Mouse (Mus musculus) neural tube, embryonic 13.5 days (tissue): ENCODE data around the gene Stard10. TPM values are rescaled to one million over a fixed set of nuclear protein-coding genes. Genes with fewer than 3 reads are reported as not detected.

Experiments used
- ATAC-seq: fragments of 200-750 bp; cut with Nextera tagmentation; 2 replicates; pipeline ENCODE4 v1.8.0; 2017; ENCODE audit warnings: low read depth, mild to moderate bottlenecking, moderate TSS enrichment, moderate library complexity
- H3K27ac ChIP-seq: fragments of 300-500 bp; sonication (generic); replicated peaks from 2 replicates; pipeline ENCODE4 v1.5.1; 2015; ENCODE audit warnings: moderate library complexity, mild to moderate bottlenecking, inconsistent platforms
- H3K27me3 ChIP-seq: fragments of 300-500 bp; sonication (generic); 2 replicates; pipeline ENCODE4 v1.6.1; 2015; ENCODE audit warnings: mild to moderate bottlenecking, inconsistent platforms
- H3K36me3 ChIP-seq: fragments of 300-500 bp; sonication (generic); 2 replicates; pipeline ENCODE4 v1.6.1; 2015; ENCODE audit warnings: mild to moderate bottlenecking, inconsistent platforms
- H3K4me1 ChIP-seq: fragments of 300-500 bp; sonication (generic); replicated peaks from 2 replicates; pipeline ENCODE4 v1.6.1; 2015; ENCODE audit warnings: inconsistent platforms
- H3K4me2 ChIP-seq: fragments of 300-500 bp; sonication (generic); 2 replicates; pipeline ENCODE4 v1.6.1; 2015; ENCODE audit warnings: inconsistent platforms, mild to moderate bottlenecking, moderate library complexity
- H3K4me3 ChIP-seq: fragments of 300-500 bp; sonication (generic); 2 replicates; pipeline ENCODE4 v1.5.1; 2015; ENCODE audit warnings: mild to moderate bottlenecking, inconsistent platforms
- H3K9ac ChIP-seq: fragments of 300-500 bp; sonication (generic); 2 replicates; pipeline ENCODE4 v1.6.1; 2015; ENCODE audit warnings: moderate library complexity, mild to moderate bottlenecking, inconsistent platforms
- H3K9me3 ChIP-seq: fragments of 300-500 bp; sonication (generic); 2 replicates; pipeline ENCODE4 v1.6.1; 2016; ENCODE audit warnings: inconsistent platforms
- WGBS: fragments of 180-500 bp; shearing (Covaris S2); methylation state at CpG from one replicate; pipeline ENCODE4 v1.1.7; 2015; 5-methylcytosine and 5-hydroxymethylcytosine counted together
- polyA plus RNA-seq: library from polyadenylated mRNA; unstranded; fragments of >200 nt; fragmentation: Nextera tagmentation; extraction: Ambion mirVana; gene quantifications from 2 replicates; pipeline ENCODE4 v1.2.1, GENCODE M21; 2015

Gene Stard10
- polyA plus RNA-seq, 1 experiment from 2014 or later: 9.2 TPM

DNA sequence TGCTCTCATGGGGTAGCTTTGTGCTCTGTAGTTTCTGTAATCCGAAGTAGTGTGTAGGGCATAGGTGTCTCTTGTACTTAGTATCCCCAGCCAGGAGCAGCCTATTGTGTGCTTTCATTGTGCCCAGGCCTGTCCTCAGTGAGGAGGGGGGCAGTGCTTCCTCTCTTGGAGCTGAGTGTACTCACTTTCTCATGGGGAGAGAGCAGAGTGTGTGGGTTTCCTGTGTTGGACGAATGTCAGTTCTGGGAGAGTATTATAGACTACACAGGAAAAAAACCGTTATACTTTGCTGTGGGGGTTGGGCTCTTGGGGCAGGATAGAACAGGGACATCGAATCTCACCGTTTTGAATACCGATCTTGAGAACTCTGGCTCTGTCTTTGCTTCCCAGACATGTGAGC lies 24.5 kb downstream of the Stard10 start:
- Histone ChIP-seq H3K9ac (no peak overlapping the region), H3K27ac (no peak overlapping the region), H3K27me3 (no peaks in the 10 kb centered on the region), H3K4me1 (no peaks in the 10 kb centered on the region; the same call in 1 of the 2 replicates), H3K4me3 (no peak overlapping the region), H3K9me3 (no peaks in the 10 kb centered on the region), H3K4me2 (no peak overlapping the region), H3K36me3 (no peaks in the 10 kb centered on the region)
- WGBS: 73% methylated on average over 6 of the region's 6 CpGs
- no peak for ATAC-seq

DNA sequence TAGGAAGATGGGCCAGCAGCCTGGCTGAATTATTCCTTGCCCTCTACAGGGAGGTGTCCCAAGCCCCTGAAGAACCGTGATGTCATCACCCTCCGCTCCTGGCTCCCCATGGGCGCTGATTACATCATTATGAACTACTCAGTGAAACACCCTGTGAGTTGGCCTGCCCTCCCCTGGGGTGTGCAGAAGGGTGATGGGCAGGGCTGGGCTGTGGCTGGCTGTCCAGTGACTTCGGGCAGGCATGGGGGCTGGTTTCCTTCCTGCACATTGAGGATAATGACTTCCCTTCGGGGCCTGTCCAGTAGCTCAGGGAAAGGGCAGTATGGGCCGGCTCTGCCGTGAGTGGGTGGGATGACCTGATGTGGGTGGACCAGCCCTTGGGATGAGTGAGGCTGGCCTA lies 26.2 kb downstream of the Stard10 start:
- Histone ChIP-seq H3K27me3 (no peaks in the 10 kb centered on the region), H3K4me3 (no peak overlapping the region), H3K9ac (no peak overlapping the region), H3K36me3 (no peaks in the 10 kb centered on the region), H3K4me1 (peaks cover 7% of the 10 kb centered on the region), H3K27ac (no peak overlapping the region), H3K9me3 (no peaks in the 10 kb centered on the region), H3K4me2 (no peak overlapping the region)
- 75% methylated on average over 7 of the region's 7 CpGs for WGBS
- no peak for ATAC-seq

DNA sequence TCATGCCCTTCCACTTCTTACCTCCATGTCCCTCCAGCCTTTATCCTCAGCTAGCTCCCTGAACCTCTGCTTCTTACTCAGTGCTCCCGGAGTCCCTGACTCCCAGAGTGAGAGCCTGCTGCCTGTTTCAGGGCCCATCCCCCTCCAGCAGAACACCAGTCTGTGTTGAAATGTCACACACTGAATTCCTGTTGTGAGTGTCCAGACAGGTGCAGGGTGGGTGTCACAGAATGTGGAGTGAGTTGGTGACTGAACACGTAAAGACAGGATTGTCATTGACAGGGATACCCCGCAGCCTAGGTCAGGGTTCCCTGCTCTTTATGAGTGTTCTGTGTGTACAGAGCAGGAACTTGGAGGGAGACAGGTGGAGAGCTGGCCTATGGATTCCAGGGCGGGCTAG lies 28.0 kb downstream of the Stard10 start:
- Histone ChIP-seq H3K36me3 (no peaks in the 10 kb centered on the region), H3K4me2 (no peak overlapping the region), H3K27me3 (peaks cover 13% of the 10 kb centered on the region), H3K9me3 (no peaks in the 10 kb centered on the region), H3K27ac (no peak overlapping the region), H3K9ac (no peak overlapping the region), H3K4me3 (no peak overlapping the region), H3K4me1 (peaks cover 12% of the 10 kb centered on the region)
- no peak for ATAC-seq
- WGBS: 76% methylated on average over 4 of the region's 4 CpGs

DNA sequence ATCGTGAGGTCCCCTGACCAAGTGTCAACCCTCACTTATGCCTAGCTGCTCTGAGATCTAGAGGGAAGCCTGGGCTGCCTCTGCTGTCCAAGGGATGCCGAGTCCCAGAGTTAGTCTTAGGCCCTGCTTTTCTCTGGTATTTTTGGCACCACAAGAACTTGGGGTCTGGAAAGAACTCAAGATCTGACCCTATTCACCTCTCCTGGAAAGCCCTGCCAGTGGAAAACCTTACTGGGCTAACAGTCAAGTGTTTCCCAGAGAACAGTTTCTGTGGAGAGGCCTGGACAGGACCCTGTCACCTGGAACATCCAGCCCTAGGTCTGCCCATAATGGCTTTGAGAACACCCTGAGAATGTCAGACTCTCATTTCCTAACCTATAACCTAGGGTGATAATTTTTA lies 30.1 kb downstream of the Stard10 start:
- Histone ChIP-seq H3K4me3 (no peak overlapping the region), H3K4me1 (peaks cover 12% of the 10 kb centered on the region), H3K4me2 (no peak overlapping the region), H3K9me3 (no peaks in the 10 kb centered on the region), H3K27ac (no peak overlapping the region), H3K36me3 (no peaks in the 10 kb centered on the region), H3K27me3 (peaks cover 13% of the 10 kb centered on the region), H3K9ac (no peak overlapping the region)
- WGBS: 83% methylated on average over 2 of the region's 2 CpGs
- no peak for ATAC-seq

DNA sequence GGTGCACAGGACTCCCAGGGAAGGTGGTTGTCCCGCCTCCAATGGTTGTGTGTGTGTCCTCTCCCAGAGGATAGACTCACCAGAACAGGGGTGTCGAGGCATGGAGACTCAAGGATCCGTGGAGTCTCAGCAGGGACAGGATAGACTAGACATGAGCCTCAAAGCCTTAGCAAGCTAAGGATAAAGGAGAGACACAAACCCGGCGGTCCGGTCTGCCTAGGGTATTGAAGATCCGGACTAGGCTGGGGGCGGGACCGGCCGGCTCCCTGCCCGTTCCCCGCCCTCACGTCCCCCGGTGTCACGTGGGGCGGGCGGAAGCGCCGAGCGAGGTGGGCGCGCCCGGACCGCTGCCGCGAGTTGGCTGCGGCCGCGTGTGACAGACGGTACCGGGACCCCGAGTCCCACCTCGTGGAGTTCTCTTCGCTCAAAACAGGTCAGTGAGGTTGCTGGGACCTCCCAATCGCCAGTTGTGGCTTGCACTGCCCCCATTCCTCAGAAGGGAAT lies 30.9 kb downstream of the Stard10 start, which contains the start of gene Arap1:
TSS of gene Arap1 (plus strand) at position 301 of the 504 bp plus-strand sequence.
- Histone ChIP-seq H3K4me2 (peak within 1 kb of the TSS; percentile 90), H3K4me3 (peak within 1 kb of the TSS; percentile 50), H3K27ac (no peak within 1 kb of the TSS), H3K9ac (peak within 1 kb of the TSS; percentile 67), H3K36me3 (no peaks in the 10 kb centered on the region), H3K27me3 (peaks cover 13% of the 10 kb centered on the region), H3K9me3 (no peaks in the 10 kb centered on the region), H3K4me1 (peaks cover 12% of the 10 kb centered on the region)
- under 1% methylated on average over 35 of the region's 35 CpGs for WGBS
- ATAC-seq: peak; percentile 45

- no peaks in the 10 kb centered on the region for H3K9me3 ChIP-seq
- H3K27ac ChIP-seq: no peak overlapping the region
- H3K4me3 ChIP-seq: peak overlapping the region; percentile 50
- WGBS: 6% methylated on average over 13 of the region's 13 CpGs
- peak overlapping the region; percentile 67 for H3K9ac ChIP-seq
- peak; percentile 43 for ATAC-seq
- H3K4me2 ChIP-seq: peak overlapping the region; percentile 90
- H3K4me1 ChIP-seq: peaks cover 12% of the 10 kb centered on the region
- H3K27me3 ChIP-seq: peaks cover 13% of the 10 kb centered on the region
- H3K36me3 ChIP-seq: no peaks in the 10 kb centered on the region
These were observed 31.4 kb downstream of the Stard10 start for GRCm38 (mm10) chr7:101348312-101348711.

GRCm38 (mm10) chr7:101349861-101350260 lies 33.0 kb downstream of the Stard10 start:
- H3K36me3 ChIP-seq: no peaks in the 10 kb centered on the region
- 0 out of 2 replicates have a peak, but pooled peaks have one; percentile 21 for ATAC-seq
- H3K4me3 ChIP-seq: no peak overlapping the region
- no peak overlapping the region for H3K9ac ChIP-seq
- no peak overlapping the region for H3K4me2 ChIP-seq
- WGBS: 62% methylated on average over 1 of the region's 2 CpGs
- H3K9me3 ChIP-seq: no peaks in the 10 kb centered on the region
- H3K4me1 ChIP-seq: peaks cover 12% of the 10 kb centered on the region
- H3K27ac ChIP-seq: no peak overlapping the region
- H3K27me3 ChIP-seq: peaks cover 13% of the 10 kb centered on the region

DNA sequence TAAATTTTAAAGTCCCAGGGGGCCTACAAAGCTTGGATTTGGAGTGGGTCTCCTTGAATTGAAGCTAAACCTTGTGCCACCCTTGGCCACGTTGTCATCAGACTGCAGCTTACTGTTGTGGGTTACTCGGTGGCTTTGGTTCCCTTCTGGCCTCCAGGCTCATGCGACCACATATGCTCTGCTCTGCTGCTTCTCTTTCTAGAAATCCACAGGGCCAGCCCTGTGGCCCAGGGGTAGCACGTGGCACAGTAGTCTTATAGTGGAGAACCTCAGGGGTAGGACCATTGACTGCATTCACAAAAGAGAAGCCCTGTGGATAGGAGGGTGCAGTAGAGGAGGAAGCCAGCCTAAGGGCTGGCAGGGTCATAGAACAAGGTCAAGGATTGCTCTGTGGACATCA lies 35.5 kb downstream of the Stard10 start:
- no peak overlapping the region for H3K27ac ChIP-seq
- H3K9me3 ChIP-seq: no peaks in the 10 kb centered on the region
- WGBS: 83% methylated on average over 4 of the region's 4 CpGs
- peaks cover 13% of the 10 kb centered on the region for H3K27me3 ChIP-seq
- no peak overlapping the region for H3K4me2 ChIP-seq
- no peaks in the 10 kb centered on the region for H3K36me3 ChIP-seq
- H3K9ac ChIP-seq: no peak overlapping the region
- ATAC-seq: no peak
- peaks cover 10% of the 10 kb centered on the region for H3K4me1 ChIP-seq
- no peak overlapping the region for H3K4me3 ChIP-seq

- no peak overlapping the region for H3K4me2 ChIP-seq
- H3K9ac ChIP-seq: no peak overlapping the region
- H3K27me3 ChIP-seq: peaks cover 2% of the 10 kb centered on the region
- no peaks in the 10 kb centered on the region for H3K36me3 ChIP-seq
- no peak overlapping the region for H3K4me3 ChIP-seq
- H3K27ac ChIP-seq: no peak overlapping the region
- 91% methylated on average over 5 of the region's 5 CpGs for WGBS
- ATAC-seq: no peak
- no peaks in the 10 kb centered on the region for H3K4me1 ChIP-seq
- no peaks in the 10 kb centered on the region for H3K9me3 ChIP-seq
These were observed 37.5 kb downstream of the Stard10 start for GRCm38 (mm10) chr7:101354423-101354822.

DNA sequence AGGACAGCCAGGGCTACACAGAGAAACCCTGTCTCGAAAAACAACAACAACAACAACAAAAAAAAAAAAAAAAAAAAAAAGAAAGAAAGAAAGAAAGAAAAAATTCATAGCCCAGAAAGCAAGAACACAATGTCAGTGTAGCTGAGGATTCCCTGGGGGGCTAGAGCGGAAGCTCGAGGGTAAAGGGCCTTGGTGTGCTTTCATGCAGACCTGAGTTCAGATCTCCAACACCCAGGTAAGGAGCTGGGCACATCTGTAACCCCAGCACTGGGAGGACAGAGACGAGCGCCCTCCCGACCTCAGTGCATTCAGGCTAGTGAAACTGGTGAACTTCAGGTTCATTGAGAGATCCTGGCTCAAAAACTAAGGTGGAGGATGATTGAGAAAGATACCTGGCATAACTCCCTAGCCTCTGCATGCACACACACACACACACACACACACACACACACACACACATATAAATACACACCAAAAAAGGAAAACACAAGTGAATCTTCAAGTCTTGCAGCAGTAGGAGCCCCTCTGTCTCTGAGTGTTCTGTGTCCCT lies 38.7 kb downstream of the Stard10 start:
- no peaks in the 10 kb centered on the region for H3K4me1 ChIP-seq
- no peaks in the 10 kb centered on the region for H3K9me3 ChIP-seq
- no peaks in the 10 kb centered on the region for H3K36me3 ChIP-seq
- no peak overlapping the region for H3K27ac ChIP-seq
- no peaks in the 10 kb centered on the region for H3K27me3 ChIP-seq
- H3K4me3 ChIP-seq: no peak overlapping the region
- H3K9ac ChIP-seq: no peak overlapping the region
- no peak overlapping the region for H3K4me2 ChIP-seq
- WGBS: 82% methylated on average over 6 of the region's 6 CpGs
- no peak for ATAC-seq

GRCm38 (mm10) chr7:101356868-101357267 lies 40.0 kb downstream of the Stard10 start:
- Histone ChIP-seq H3K27ac (no peak overlapping the region), H3K4me3 (no peak overlapping the region), H3K9me3 (no peaks in the 10 kb centered on the region), H3K36me3 (no peaks in the 10 kb centered on the region), H3K4me2 (no peak overlapping the region), H3K4me1 (no peaks in the 10 kb centered on the region), H3K9ac (no peak overlapping the region), H3K27me3 (no peaks in the 10 kb centered on the region)
- no peak for ATAC-seq
- 66% methylated on average over 3 of the region's 3 CpGs for WGBS

DNA sequence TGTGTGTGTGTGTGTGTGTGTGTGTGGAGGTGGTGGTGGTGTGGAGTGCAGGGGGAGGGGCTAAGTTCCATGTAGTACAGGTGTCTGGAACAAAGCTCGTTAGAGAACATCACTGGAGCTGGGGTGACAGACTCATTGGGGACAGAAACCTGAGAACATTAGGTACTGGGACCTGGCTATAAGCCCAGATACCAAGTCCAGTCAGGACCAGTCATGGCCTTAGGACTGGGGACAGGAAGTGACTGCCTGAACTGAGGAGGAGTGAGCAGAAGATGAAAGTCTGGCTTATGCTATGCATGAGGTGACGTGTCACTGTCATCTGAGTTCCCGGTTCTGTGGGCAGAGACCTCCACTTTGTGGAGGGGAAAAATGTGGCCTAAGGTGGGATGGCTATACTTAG lies 43.5 kb downstream of the Stard10 start:
- Histone ChIP-seq H3K36me3 (no peaks in the 10 kb centered on the region), H3K4me1 (no peaks in the 10 kb centered on the region), H3K4me3 (no peak overlapping the region), H3K9ac (no peak overlapping the region), H3K27ac (no peak overlapping the region), H3K9me3 (no peaks in the 10 kb centered on the region), H3K27me3 (no peaks in the 10 kb centered on the region), H3K4me2 (no peak overlapping the region)
- 79% methylated on average over 3 of the region's 3 CpGs for WGBS
- no peak for ATAC-seq

DNA sequence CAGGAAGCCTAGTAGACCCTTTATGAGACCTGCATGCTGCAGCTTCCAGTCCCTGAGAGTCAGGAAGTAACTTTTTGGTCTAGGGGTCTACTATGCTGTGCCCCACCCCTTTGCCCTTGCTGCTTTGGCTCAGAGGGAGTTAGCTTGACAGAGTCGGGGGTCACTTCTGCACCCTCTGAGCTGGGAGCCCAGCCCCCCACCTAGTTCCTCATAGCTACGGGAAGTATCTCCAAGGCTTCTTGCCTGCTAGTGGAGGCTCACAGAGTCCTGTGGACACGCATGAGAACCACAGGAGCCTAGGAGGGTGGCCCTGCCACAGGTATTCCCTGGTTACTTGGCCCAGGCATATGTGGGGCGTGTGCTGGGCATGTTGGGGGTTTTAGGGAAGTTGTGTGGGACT lies 44.1 kb downstream of the Stard10 start:
- Histone ChIP-seq H3K27me3 (no peaks in the 10 kb centered on the region), H3K27ac (no peak overlapping the region), H3K4me2 (no peak overlapping the region), H3K9me3 (no peaks in the 10 kb centered on the region), H3K4me1 (no peaks in the 10 kb centered on the region), H3K36me3 (no peaks in the 10 kb centered on the region), H3K4me3 (no peak overlapping the region), H3K9ac (no peak overlapping the region)
- WGBS: 76% methylated on average over 4 of the region's 4 CpGs
- no peak for ATAC-seq
